Mouse (Mus musculus) brown adipose tissue, adult 24 weeks (tissue): Measurements from ENCODE around the gene Smim1. TPM values are rescaled to one million over a fixed set of nuclear protein-coding genes. Genes with fewer than 3 reads are reported as not detected.
A peak's percentile ranks its signal among the peaks of the same experiment; 100 is the strongest.

Experiments
- H3K27ac ChIP-seq: fragments of 200-500 bp; replicated peaks from 2 replicates; pipeline ENCODE4 v1.5.1; 2012; ENCODE audit warnings: low read depth, mild to moderate bottlenecking, low read length
- H3K4me1 ChIP-seq: fragments of 200-500 bp; 2 replicates; pipeline ENCODE4 v1.6.1; 2012; ENCODE audit warnings: low read length, mixed read lengths; ENCODE audit not compliant: control insufficient read depth, insufficient read depth, insufficient read length
- H3K4me3 ChIP-seq: fragments of 200-500 bp; 2 replicates; pipeline ENCODE4 v1.5.1; 2012; ENCODE audit warnings: low read depth, mild to moderate bottlenecking, low read length, moderate library complexity; ENCODE audit not compliant: insufficient read depth
- polyA plus RNA-seq: library from polyadenylated mRNA; stranded (reverse); fragments of >200 nt; gene quantifications from 2 replicates; pipeline ENCODE4 v1.2.4, GENCODE M21; 2012; ENCODE audit not compliant: missing spikeins, insufficient read depth, insufficient read length

Smim1 gene
- 12.6 and 14.5 TPM in 2 replicates for polyA plus RNA-seq

- H3K27ac ChIP-seq = no peak within 1 kb of the TSS
- no peaks in the 10 kb centered on the region for H3K4me1 ChIP-seq
- peak within 1 kb of the TSS; percentile 58 for H3K4me3 ChIP-seq
Measured at GRCm38 (mm10) chr4:154025641-154026440, at the start of gene Smim1. Gene Smim1, minus strand, starts transcription at chr4:154026230.

- H3K27ac ChIP-seq = no peak overlapping the region
- no peaks in the 10 kb centered on the region for H3K4me1 ChIP-seq
- H3K4me3 ChIP-seq = no peak overlapping the region
Measured at GRCm38 (mm10) chr4:154071941-154072340, 45.9 kb upstream of the Smim1 start.

GRCm38 (mm10) chr4:154071521-154071920, 45.5 kb upstream of the Smim1 start:
- no peaks in the 10 kb centered on the region for H3K4me1 ChIP-seq
- no peak overlapping the region for H3K27ac ChIP-seq
- H3K4me3 ChIP-seq = no peak overlapping the region

- no peak overlapping the region for H3K27ac ChIP-seq
- no peak overlapping the region for H3K4me3 ChIP-seq
- H3K4me1 ChIP-seq = no peaks in the 10 kb centered on the region
Measured at GRCm38 (mm10) chr4:154070896-154071295, 44.9 kb upstream of the Smim1 start.

- Histone ChIP-seq H3K4me3 (no peak overlapping the region), H3K4me1 (no peaks in the 10 kb centered on the region), H3K27ac (no peak overlapping the region)
Measured at GRCm38 (mm10) chr4:154064827-154065773, 39.1 kb upstream of the Smim1 start.

GRCm38 (mm10) chr4:154057696-154058095, 31.7 kb upstream of the Smim1 start:
- no peaks in the 10 kb centered on the region for H3K4me1 ChIP-seq
- H3K4me3 ChIP-seq = no peak overlapping the region
- H3K27ac ChIP-seq = no peak overlapping the region

- no peak overlapping the region for H3K4me3 ChIP-seq
- H3K4me1 ChIP-seq = no peaks in the 10 kb centered on the region
- H3K27ac ChIP-seq = no peak overlapping the region
Measured at GRCm38 (mm10) chr4:154056661-154057060, 30.6 kb upstream of the Smim1 start.

GRCm38 (mm10) chr4:154056046-154056445, 30.0 kb upstream of the Smim1 start:
- no peak overlapping the region for H3K27ac ChIP-seq
- H3K4me3 ChIP-seq = no peak overlapping the region
- H3K4me1 ChIP-seq = no peaks in the 10 kb centered on the region

GRCm38 (mm10) chr4:154055482-154055881, 29.5 kb upstream of the Smim1 start:
- Histone ChIP-seq H3K27ac (no peak overlapping the region), H3K4me1 (no peaks in the 10 kb centered on the region), H3K4me3 (no peak overlapping the region)

- no peak overlapping the region for H3K4me3 ChIP-seq
- no peaks in the 10 kb centered on the region for H3K4me1 ChIP-seq
- H3K27ac ChIP-seq = no peak overlapping the region
Measured at GRCm38 (mm10) chr4:154053065-154053464, 27.0 kb upstream of the Smim1 start.

- no peaks in the 10 kb centered on the region for H3K4me1 ChIP-seq
- H3K27ac ChIP-seq = no peak overlapping the region
- H3K4me3 ChIP-seq = no peak overlapping the region
Measured at GRCm38 (mm10) chr4:154051401-154051800, 25.4 kb upstream of the Smim1 start.

GRCm38 (mm10) chr4:154045837-154046236, 19.8 kb upstream of the Smim1 start:
- Histone ChIP-seq H3K4me1 (no peaks in the 10 kb centered on the region), H3K4me3 (no peak overlapping the region), H3K27ac (no peak overlapping the region)

- no peak within 1 kb of the TSS for H3K27ac ChIP-seq
- H3K4me3 ChIP-seq = no peak within 1 kb of the TSS
- H3K4me1 ChIP-seq = no peaks in the 10 kb centered on the region
Measured at GRCm38 (mm10) chr4:154042577-154042976, 16.5 kb upstream of the Smim1 start, which contains the start of gene Ccdc27. Gene Ccdc27, minus strand, starts transcription at chr4:154042677.

- Histone ChIP-seq H3K4me3 (no peak overlapping the region), H3K27ac (no peak overlapping the region), H3K4me1 (no peaks in the 10 kb centered on the region)
Measured at GRCm38 (mm10) chr4:154037123-154037522, 11.1 kb upstream of the Smim1 start.

GRCm38 (mm10) chr4:154028646-154029045, 2.6 kb upstream of the Smim1 start:
- H3K4me1 ChIP-seq = no peaks in the 10 kb centered on the region
- no peak overlapping the region for H3K27ac ChIP-seq
- H3K4me3 ChIP-seq = no peak overlapping the region
